Mouse (Mus musculus): ENCODE results near the gene Ikzf4.
"Not testable (repeated sequence)": the region's sequence is repeated elsewhere in the genome, so short reads cannot be mapped to it uniquely, and the experiment has no call there.

DNA sequence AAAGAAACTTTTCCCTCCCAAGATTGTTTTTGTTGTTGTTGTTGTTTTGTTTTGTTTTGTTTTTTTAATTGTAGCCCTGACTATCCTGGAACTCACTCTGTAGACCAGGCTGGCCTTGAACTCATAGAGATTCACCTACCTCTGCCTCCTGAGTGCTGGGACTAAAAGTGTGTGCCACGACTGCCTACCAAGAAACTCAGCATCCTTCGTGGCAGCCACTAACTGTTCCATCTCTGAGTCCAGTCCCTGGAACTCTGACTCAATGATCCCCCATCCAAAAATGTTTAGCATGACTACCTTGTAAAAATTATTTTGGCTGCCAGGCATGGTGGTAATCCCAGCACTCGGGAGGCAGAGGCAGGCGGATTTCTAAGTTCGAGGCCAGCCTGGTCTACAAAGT is 26.6 kb downstream of the Ikzf4 start:
- TF ChIP-seq CTCF, POLR2A (IDR thresholded peaks at IDR 0.05; ENCODE audit: insufficient read depth, low read depth, low read length): not testable (repeated sequence)
